Mouse (Mus musculus): ENCODE measurements around the gene Srbd1. TPM values are rescaled to one million over a fixed set of nuclear protein-coding genes. Genes with fewer than 3 reads are reported as not detected.

Srbd1 gene
- polyA plus RNA-seq, 1 experiment from 2014 or later: 7.6 TPM

GRCm38 (mm10) chr17:86170164-86170958, 25.4 kb upstream of the Srbd1 start:
- Histone ChIP-seq H3K27ac (no peak overlapping the region), H3K9me3 (ENCODE audit: control insufficient read depth, low read length) (no peaks in the 10 kb centered on the region), H3K27me3 (ENCODE audit: control insufficient read depth, insufficient read depth, low read length) (no peaks in the 10 kb centered on the region), H3K4me1 (replicated peaks; ENCODE audit: control insufficient read depth, insufficient read depth, low read length) (peaks cover 25% of the 10 kb centered on the region), H3K4me2 (replicated peaks) (peak overlapping the region; percentile 78), H3K4me3 (replicated peaks; ENCODE audit: low read length) (peak overlapping the region; percentile 77), H3K9ac (peak overlapping the region; percentile 85; the same call in 1 of the 2 replicates), H3K36me3 (replicated peaks; ENCODE audit: control insufficient read depth, insufficient read depth) (peaks cover 4% of the 10 kb centered on the region; the same call in 1 of the 2 replicates)
- ATAC-seq (ENCODE audit: low FRiP score) (no peak), DNase-seq (ENCODE audit: low spot score) (no peak)
- WGBS: 52% methylated on average over 9 of the region's 9 CpGs

GRCm38 (mm10) chr17:86169092-86169491, 24.1 kb upstream of the Srbd1 start:
- peak overlapping the region; percentile 85 for H3K9ac ChIP-seq
- no peaks in the 10 kb centered on the region for H3K9me3 ChIP-seq (ENCODE audit: control insufficient read depth, low read length)
- no peaks in the 10 kb centered on the region for H3K27me3 ChIP-seq (ENCODE audit: control insufficient read depth, insufficient read depth, low read length)
- peaks cover 25% of the 10 kb centered on the region for H3K4me1 ChIP-seq (replicated peaks; ENCODE audit: control insufficient read depth, insufficient read depth, low read length)
- H3K27ac ChIP-seq: no peak overlapping the region
- no peak for ATAC-seq (ENCODE audit: low FRiP score)
- DNase-seq (ENCODE audit: low spot score): no peak
- H3K36me3 ChIP-seq (replicated peaks; ENCODE audit: control insufficient read depth, insufficient read depth): peaks cover 4% of the 10 kb centered on the region; the same call in 1 of the 2 replicates
- H3K4me2 ChIP-seq (replicated peaks): peak overlapping the region; percentile 78
- 25% methylated on average over 6 of the region's 6 CpGs for WGBS
- peak overlapping the region; percentile 77 for H3K4me3 ChIP-seq (replicated peaks; ENCODE audit: low read length)

DNA sequence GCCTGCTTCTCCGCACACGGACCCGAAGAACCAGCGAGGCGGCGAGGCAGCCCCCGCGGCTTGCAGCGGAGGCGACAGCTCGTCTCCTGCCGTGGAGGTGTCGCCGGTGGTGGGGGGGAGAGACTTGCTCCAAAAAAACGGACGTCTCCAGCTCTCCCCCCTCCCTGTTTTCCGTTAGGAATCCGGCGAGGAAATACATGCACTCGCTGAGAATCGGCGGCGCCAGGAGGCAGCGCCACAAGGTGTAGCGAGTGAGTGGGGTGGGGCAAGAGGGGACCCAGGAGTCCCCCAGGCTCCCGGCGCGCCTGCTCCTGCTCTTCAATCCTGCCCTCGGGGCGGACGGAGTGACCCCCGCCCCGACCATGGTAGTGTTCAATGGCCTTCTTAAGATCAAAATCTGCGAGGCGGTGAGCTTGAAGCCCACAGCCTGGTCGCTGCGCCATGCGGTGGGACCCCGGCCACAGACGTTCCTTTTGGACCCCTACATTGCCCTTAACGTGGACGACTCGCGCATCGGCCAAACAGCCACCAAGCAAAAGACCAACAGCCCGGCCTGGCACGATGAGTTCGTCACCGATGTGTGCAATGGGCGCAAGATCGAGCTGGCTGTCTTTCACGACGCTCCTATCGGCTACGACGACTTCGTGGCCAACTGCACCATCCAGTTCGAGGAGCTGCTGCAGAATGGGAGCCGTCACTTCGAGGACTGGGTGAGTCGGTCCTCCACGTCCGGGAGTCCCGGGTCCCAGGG, 23.4 kb upstream of the Srbd1 start:
- Histone ChIP-seq H3K4me2 (replicated peaks) (peak overlapping the region; percentile 78), H3K4me1 (replicated peaks; ENCODE audit: control insufficient read depth, insufficient read depth, low read length) (peaks cover 25% of the 10 kb centered on the region), H3K4me3 (replicated peaks; ENCODE audit: low read length) (peak overlapping the region; percentile 77), H3K27me3 (ENCODE audit: control insufficient read depth, insufficient read depth, low read length) (no peaks in the 10 kb centered on the region), H3K36me3 (replicated peaks; ENCODE audit: control insufficient read depth, insufficient read depth) (peaks cover 4% of the 10 kb centered on the region; the same call in 1 of the 2 replicates), H3K9ac (peak overlapping the region; percentile 85), H3K27ac (peak overlapping the region; percentile 90), H3K9me3 (ENCODE audit: control insufficient read depth, low read length) (no peaks in the 10 kb centered on the region)
- ATAC-seq (ENCODE audit: low FRiP score) (no peak), DNase-seq (ENCODE audit: low spot score) (peak; percentile 46)
- under 1% methylated on average over 64 of the region's 64 CpGs for WGBS

DNA sequence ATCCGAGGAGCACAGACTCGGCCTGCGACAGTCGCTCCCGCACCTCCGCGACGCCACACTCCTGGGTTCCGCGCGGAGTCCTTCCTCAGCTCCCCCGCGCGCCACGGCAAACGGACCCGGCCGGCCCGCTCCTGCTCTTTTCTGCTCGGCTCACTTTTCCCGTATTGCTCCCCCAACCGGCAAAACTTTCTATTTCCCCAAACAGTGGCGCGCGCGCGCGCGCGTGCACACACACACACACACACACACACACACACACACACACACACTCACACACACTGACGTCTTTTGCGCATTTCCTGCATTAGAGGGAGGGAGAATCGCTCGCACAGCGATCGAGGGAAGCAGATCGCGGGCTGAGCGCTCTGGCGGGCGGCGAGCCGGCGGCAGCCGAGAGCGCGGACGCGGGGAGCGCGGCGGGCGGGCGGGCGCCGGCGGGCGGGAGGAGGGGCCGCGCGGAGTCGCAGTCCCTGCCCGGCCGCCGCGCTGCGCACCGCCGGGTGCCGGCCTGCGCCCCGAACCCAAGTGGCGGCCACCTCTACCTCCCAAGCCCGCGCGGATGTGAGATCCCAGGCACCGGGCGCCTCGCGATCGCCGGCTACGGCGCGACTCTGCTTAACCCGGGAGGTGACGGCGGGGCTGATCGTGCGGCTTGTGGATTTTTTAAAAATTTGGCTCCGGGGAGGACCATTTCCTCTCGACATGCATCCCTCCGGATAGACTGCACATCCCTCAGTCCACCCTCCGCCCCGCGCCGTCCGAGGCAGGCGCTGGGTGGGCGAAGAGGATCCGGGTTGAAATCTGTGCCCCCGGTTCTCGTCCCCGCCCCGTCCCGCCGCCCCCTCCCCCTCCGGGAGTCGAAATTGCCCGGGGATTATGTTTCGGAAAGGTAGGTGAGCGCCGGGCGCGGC, 22.6 kb upstream of the Srbd1 start, which contains the start of gene Prkce:
Prkce (plus strand) TSS at position 466 of the 911 bp plus-strand sequence.
- H3K4me3 ChIP-seq (replicated peaks; ENCODE audit: low read length): peak within 1 kb of the TSS; percentile 77
- no peaks in the 10 kb centered on the region for H3K36me3 ChIP-seq (replicated peaks; ENCODE audit: control insufficient read depth, insufficient read depth)
- peaks cover 25% of the 10 kb centered on the region for H3K4me1 ChIP-seq (replicated peaks; ENCODE audit: control insufficient read depth, insufficient read depth, low read length)
- no peaks in the 10 kb centered on the region for H3K27me3 ChIP-seq (ENCODE audit: control insufficient read depth, insufficient read depth, low read length)
- peak within 1 kb of the TSS; percentile 90 for H3K27ac ChIP-seq
- under 1% methylated on average over 106 of the region's 115 CpGs for WGBS
- H3K4me2 ChIP-seq (replicated peaks): peak within 1 kb of the TSS; percentile 78
- H3K9me3 ChIP-seq (ENCODE audit: control insufficient read depth, low read length): no peaks in the 10 kb centered on the region
- peak; percentile 91 for DNase-seq (ENCODE audit: low spot score)
- peak; percentile 82 for ATAC-seq (ENCODE audit: low FRiP score)
- H3K9ac ChIP-seq: peak within 1 kb of the TSS; percentile 85

GRCm38 (mm10) chr17:86166567-86167319, 21.8 kb upstream of the Srbd1 start:
- Histone ChIP-seq H3K4me1 (replicated peaks; ENCODE audit: control insufficient read depth, insufficient read depth, low read length) (peaks cover 25% of the 10 kb centered on the region), H3K4me3 (replicated peaks; ENCODE audit: low read length) (peak overlapping the region; percentile 77), H3K36me3 (replicated peaks; ENCODE audit: control insufficient read depth, insufficient read depth) (no peaks in the 10 kb centered on the region), H3K4me2 (replicated peaks) (peak overlapping the region; percentile 78), H3K9me3 (ENCODE audit: control insufficient read depth, low read length) (no peaks in the 10 kb centered on the region), H3K9ac (peak overlapping the region; percentile 85), H3K27me3 (ENCODE audit: control insufficient read depth, insufficient read depth, low read length) (no peaks in the 10 kb centered on the region), H3K27ac (peak overlapping the region; percentile 90)
- ATAC-seq (ENCODE audit: low FRiP score) (peak; percentile 47), DNase-seq (ENCODE audit: low spot score) (peak; percentile 63)
- WGBS: under 1% methylated on average over 46 of the region's 46 CpGs

GRCm38 (mm10) chr17:86166051-86166566, 21.1 kb upstream of the Srbd1 start:
- ATAC-seq (ENCODE audit: low FRiP score): no peak
- 4% methylated on average over 19 of the region's 19 CpGs for WGBS
- Histone ChIP-seq H3K27me3 (ENCODE audit: control insufficient read depth, insufficient read depth, low read length) (no peaks in the 10 kb centered on the region), H3K36me3 (replicated peaks; ENCODE audit: control insufficient read depth, insufficient read depth) (no peaks in the 10 kb centered on the region), H3K4me3 (replicated peaks; ENCODE audit: low read length) (peak overlapping the region; percentile 77), H3K4me2 (replicated peaks) (peak overlapping the region; percentile 78), H3K4me1 (replicated peaks; ENCODE audit: control insufficient read depth, insufficient read depth, low read length) (peaks cover 20% of the 10 kb centered on the region), H3K9me3 (ENCODE audit: control insufficient read depth, low read length) (no peaks in the 10 kb centered on the region), H3K9ac (peak overlapping the region; percentile 85), H3K27ac (peak overlapping the region; percentile 90)
- DNase-seq (ENCODE audit: low spot score): no peak

GRCm38 (mm10) chr17:86164416-86164815, 19.4 kb upstream of the Srbd1 start:
- no peak overlapping the region for H3K9ac ChIP-seq
- H3K4me3 ChIP-seq (replicated peaks; ENCODE audit: low read length): no peak overlapping the region
- H3K4me1 ChIP-seq (replicated peaks; ENCODE audit: control insufficient read depth, insufficient read depth, low read length): peaks cover 4% of the 10 kb centered on the region; the same call in 1 of the 2 replicates
- ATAC-seq (ENCODE audit: low FRiP score): no peak
- no peak overlapping the region for H3K4me2 ChIP-seq (replicated peaks)
- H3K36me3 ChIP-seq (replicated peaks; ENCODE audit: control insufficient read depth, insufficient read depth): no peaks in the 10 kb centered on the region
- no peak overlapping the region for H3K27ac ChIP-seq
- no peak for DNase-seq (ENCODE audit: low spot score)
- H3K27me3 ChIP-seq (ENCODE audit: control insufficient read depth, insufficient read depth, low read length): no peaks in the 10 kb centered on the region
- 83% methylated on average over 7 of the region's 7 CpGs for WGBS
- no peaks in the 10 kb centered on the region for H3K9me3 ChIP-seq (ENCODE audit: control insufficient read depth, low read length)

DNA sequence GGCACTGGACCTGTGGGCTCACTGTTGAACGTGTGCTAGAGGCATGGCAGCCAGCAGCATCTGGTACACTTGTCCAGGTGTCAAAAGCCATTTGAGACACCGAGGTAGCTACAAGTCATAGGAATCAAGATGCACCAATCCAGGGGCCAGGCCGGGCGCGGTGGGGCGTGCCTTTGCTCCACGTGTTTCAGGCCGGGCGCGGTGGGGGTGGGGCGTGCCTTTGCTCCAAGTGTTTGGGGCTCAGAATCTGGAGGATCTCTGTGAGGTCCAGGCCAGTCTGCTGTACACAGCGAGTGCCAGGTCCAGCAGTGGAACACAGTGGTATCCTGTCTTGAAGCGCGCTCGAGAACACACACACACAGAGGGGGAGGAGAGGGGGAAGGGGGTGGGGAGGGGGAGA, 17.7 kb upstream of the Srbd1 start:
- H3K36me3 ChIP-seq (replicated peaks; ENCODE audit: control insufficient read depth, insufficient read depth): no peaks in the 10 kb centered on the region
- H3K27ac ChIP-seq: no peak overlapping the region
- H3K27me3 ChIP-seq (ENCODE audit: control insufficient read depth, insufficient read depth, low read length): no peaks in the 10 kb centered on the region
- H3K4me2 ChIP-seq (replicated peaks): no peak overlapping the region
- H3K4me3 ChIP-seq (replicated peaks; ENCODE audit: low read length): no peak overlapping the region
- 68% methylated on average over 15 of the region's 15 CpGs for WGBS
- ATAC-seq (ENCODE audit: low FRiP score) (no peak), DNase-seq (ENCODE audit: low spot score) (no peak)
- H3K4me1 ChIP-seq (replicated peaks; ENCODE audit: control insufficient read depth, insufficient read depth, low read length): no peaks in the 10 kb centered on the region
- no peak overlapping the region for H3K9ac ChIP-seq
- H3K9me3 ChIP-seq (ENCODE audit: control insufficient read depth, low read length): no peaks in the 10 kb centered on the region

All from hindbrain, embryonic 14.5 days (tissue).